Mouse (Mus musculus): Measurements from ENCODE around the gene C2cd2. TPM values are rescaled to one million over a fixed set of nuclear protein-coding genes. Genes with fewer than 3 reads are reported as not detected.

The C2cd2 gene
- polyA plus RNA-seq, 1 experiment from 2014 or later: 11.7 TPM

Small RNAs within 50 kb of the gene (microRNA-seq; reads per million reads assigned to microRNA genes)
- gene Mir6964: not detected

Other genes starting within 250 kb of the C2cd2 start
- 0.41 and 0.51 TPM in 2 replicates for gene Ripk4, start 198.8 kb downstream of the C2cd2 start, polyA plus RNA-seq (2014; fragmentation: Nextera tagmentation; extraction: Ambion mirVana)
- 10.5 and 13.2 TPM in 2 replicates for gene Prdm15, start 110.7 kb downstream of the C2cd2 start, polyA plus RNA-seq (2014; fragmentation: Nextera tagmentation; extraction: Ambion mirVana)
- gene Zbtb21, start within 50 bp of the C2cd2 start, polyA plus RNA-seq (2014; fragmentation: Nextera tagmentation; extraction: Ambion mirVana): 11.0 and 12.7 TPM in 2 replicates
- 19.8 and 27.3 TPM in 2 replicates for gene B230307C23Rik, start 34.7 kb upstream of the C2cd2 start, polyA plus RNA-seq (2014; fragmentation: Nextera tagmentation; extraction: Ambion mirVana)
- gene A630089N07Rik, start 119.9 kb upstream of the C2cd2 start, polyA plus RNA-seq (2014; fragmentation: Nextera tagmentation; extraction: Ambion mirVana): 13.5 and 13.9 TPM in 2 replicates